Mouse (Mus musculus) left cerebral cortex, adult 9 months (tissue): ENCODE results near the gene Keg1.

Experiments used
- DNase-seq, 2 experiments: peaks; one replicate each; pipeline ENCODE4 v3.0.0; 2022; ENCODE audit warnings: low spot score in 2 of 2

Gene Keg1

GRCm38 (mm10) chr19:12762212-12763130 lies 66.9 kb downstream of the Keg1 start:
- DNase-seq: no peak

- no peak for DNase-seq
These were observed 69.7 kb downstream of the Keg1 start, which contains the start of gene Cntf for GRCm38 (mm10) chr19:12765308-12765707. Gene Cntf (minus strand): TSS chr19:12765632.
